Mouse (Mus musculus) urinary bladder, postnatal 36 days (tissue): ENCODE results near the gene Dtx1.

ENCODE experiments used
- DNase-seq, 2 experiments: peaks; one replicate each; pipeline ENCODE4 v3.0.0; 2022; ENCODE audit warnings: low spot score in 2 of 2, mixed read lengths in 1 of 2

The Dtx1 gene

DNA sequence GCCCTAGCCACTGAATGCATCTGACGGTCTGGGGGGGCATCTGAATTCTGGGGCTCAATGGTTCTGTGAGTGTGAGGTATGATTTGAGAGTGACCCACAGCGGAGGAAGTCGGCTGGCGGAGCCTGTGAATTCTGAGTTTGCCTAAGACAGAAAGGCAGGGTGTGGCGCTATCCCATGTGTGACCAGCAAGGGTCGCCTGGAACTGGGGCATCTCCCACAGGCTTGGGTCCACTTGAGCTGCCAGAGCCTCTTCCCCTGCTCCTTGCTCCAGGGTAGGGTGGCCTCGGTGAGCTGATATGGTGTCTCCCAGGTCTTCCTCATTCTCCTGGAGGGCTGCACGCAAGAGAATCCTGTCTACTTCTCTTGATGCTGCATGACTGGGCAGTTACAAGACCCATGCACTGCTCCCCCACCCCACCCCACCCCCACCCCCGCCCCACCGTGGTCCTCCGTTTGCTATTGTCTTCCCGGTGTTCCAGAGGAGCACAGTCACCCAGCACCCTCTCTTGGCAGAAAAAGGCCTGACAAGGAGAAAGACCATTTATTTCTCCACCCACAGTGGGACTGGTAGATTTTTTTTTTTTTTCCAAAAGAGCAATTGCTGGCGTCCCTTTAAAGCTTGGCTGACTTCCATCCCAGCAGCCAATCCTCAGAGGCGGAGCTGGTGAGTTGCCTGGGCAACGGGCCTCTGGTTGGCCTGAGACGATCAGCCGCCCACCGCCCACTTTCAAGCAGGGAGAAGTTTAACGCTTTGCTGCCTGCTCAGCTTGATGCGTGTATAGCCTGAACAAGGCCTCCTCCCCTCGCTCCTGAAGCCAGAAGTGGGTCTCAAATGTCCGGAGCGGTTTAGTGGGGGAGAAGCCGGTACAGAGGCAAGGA is 31.8 kb downstream of the Dtx1 start:
- peak; percentile 29 to 68 for DNase-seq

DNA sequence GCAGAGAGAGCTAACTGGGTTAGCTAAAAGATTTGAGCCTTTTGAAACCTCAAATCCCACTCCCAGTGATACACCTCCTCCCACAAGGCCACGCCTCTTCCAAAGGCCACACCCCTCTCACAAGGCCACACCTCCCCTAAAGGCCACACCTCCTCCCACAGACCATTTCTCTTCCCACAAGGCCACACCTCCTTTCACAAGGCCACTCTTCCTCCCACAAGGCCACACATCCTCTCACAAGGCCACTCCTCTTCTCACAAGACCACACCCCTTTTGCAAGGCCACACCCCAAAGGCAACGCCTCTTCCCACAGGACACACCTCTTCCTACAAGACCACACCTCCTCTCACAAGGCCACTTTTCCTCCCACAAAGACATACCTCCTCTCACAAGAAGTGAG is 34.2 kb downstream of the Dtx1 start:
- no peak for DNase-seq

DNA sequence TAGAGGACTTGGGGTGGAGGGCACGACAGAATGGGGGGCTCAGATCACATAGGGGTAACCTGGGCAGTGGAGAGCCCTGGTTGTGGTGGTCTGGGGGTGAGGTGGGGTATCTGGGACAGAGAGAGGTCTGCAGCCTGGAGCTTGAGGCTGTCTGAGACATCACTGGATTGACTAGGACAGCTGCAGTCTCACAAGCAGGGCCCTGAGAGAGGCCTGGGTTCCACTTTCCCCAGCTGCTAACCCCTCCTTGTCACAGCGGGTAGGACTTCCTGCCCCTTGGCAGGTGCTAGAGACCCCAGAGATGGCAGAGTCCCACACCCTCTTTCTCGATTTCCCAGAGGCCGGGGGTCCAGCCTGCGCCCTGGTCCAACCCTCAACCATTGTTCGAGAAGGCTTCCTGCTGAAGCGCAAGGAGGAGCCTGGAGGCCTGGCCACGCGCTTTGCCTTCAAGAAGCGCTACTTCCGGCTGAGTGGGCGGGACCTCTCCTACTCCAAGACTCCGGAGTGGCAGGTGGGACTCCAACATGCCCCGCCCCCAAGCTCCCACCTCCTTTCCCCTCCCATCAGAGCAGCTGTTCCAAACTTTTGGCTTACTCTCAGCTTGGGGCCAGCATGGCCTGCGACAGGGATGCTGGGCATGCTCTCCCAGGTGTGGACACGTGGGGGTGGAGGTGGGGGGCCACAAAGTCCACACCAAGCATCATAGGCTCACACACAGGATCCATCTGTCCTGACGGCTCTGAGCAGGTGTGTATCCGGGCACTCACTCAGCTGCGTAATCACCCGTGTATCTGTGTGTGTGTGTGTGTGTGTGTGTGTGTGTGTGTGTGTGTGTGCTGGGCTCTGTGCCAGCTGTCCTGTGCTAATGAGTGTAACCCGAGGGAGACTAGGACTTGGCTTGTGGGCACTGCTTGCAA is 37.2 kb downstream of the Dtx1 start:
- no peak for DNase-seq

DNA sequence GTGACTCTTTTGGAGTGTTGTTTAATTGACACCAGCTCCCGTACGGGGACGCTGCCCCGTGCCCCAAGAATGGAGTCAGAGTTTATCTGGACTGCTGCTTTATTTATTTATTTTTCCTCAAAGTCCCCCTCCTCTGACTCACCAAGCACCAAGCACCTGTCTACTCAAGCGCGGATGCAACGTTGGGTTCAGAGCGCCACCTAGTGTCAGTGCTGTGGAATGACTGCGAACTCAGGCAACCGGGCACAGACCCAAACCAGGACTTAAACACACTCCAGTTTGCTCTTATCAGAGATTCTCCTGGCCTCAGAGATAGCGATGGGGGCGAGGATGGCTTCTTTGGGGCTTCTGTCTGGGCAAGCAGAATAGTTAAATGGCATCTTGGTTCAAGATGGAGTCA is 38.1 kb downstream of the Dtx1 start:
- peak; percentile 32 to 47 for DNase-seq

DNA sequence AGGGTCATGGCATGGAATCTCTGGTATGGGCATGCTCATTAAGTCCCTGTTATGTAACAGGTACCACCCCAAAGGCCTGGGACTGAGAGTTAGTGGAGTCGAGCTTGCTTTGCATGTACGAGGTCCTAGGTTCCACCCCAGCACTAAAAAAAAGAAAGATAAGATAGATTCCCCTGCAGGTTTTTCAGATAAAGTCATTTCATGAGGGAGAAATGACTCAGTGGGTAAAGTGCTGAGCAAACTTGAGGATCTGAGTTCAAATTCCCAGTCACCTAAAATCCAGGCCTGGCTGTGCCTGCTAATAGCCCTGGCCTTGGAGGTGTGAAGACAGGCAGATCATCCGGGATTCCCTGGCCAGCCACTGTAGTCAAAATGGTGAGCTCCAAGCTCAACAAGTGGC is 39.9 kb downstream of the Dtx1 start:
- no peak for DNase-seq

DNA sequence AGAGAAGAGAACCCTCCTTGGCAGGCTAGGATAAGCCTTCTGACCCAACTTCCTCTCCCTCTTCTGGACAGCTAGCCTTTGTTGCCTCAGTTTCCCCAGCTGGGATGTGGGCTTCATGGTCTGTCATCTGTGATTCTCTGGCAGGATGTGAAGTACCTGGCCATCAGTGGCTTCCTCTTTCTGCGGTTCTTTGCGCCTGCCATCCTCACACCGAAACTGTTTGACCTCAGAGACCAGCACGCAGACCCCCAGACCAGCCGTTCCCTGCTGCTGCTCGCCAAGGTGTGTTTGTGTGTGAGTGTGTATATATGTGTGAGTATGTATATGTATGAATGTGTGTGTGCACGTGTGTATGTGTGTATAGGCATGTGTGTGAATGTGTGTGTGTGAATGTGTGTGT is 41.6 kb downstream of the Dtx1 start:
- no peak for DNase-seq

DNA sequence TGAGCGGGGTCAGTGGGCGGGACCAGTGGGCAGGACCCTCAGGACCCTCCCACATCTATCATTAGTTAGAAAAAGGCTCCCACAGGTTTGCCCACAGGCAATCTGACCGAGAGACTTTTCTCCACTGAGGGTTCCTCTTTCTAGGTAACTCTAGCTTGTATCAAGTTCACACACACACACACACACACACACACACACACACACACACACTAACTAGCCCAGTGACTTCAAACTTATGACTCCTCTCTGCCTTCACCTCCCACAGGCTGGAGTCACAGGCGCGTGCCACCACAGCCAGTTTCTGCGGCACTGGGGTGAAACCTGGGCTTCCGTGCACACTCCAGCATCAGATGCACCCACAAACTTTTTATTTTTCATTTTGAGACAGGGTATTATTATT is 43.0 kb downstream of the Dtx1 start:
- DNase-seq = no peak

DNA sequence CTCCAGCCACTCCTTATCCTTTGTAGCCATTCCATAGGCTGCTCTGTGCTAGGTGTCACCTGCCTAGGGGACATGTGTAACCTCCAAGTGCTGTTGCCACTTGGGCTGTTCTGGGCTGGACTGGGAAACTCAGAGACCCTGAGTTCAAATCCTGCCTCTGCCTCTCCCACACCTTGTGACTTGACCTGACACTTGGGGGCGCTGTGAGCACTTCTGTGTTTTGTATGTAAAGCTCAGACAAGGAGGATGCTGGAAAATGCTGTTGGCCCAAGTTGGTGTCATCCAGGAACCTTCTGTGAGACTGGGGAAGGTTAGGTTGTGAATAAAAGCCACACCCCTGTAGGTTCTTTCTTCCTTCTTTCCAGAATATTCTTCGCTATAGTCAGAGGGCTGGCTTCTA is 46.8 kb downstream of the Dtx1 start:
- no peak for DNase-seq

DNA sequence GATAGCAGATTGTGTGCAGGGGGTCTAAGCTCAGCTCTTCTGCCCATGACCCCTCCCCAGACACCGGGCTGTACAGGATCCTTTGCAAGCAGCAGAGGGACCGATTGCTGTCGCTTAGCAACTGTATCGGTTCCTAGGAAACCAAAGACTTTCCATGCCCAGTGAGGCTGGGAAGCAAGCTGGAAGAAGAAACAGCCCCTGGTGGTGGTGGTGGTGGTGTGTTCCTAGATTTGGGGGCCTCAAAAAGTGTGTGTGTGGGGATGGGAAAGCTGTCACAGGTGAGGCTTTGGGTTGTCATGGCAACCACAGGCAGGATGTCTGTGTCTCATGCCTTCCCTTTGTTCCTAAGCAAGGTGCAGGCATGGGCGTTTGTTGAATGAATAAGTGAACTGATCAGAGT is 50.9 kb downstream of the Dtx1 start:
- no peak for DNase-seq

DNA sequence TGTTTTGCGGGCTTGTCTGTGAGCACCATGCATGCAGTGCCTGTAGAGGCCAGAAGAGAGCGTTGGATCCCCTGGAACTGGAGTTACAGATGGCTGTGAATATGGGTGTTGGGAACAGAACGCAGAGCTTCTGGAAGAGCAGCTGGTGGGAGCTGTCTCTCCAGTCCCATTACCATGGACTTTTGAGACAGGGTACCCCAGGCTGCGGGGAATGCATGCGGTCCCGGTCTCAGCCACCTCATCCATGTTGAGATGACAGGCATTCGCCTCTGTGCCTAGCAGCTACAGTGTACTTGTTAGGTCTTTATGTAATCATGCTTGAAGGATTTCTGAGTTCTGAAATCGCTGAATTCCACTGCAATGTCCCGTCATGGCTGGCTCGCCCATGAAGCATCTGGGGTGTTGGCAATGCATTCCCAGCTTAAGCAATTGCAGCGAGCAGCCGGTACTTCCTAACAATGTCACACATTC is 55.4 kb downstream of the Dtx1 start:
- no peak for DNase-seq

DNA sequence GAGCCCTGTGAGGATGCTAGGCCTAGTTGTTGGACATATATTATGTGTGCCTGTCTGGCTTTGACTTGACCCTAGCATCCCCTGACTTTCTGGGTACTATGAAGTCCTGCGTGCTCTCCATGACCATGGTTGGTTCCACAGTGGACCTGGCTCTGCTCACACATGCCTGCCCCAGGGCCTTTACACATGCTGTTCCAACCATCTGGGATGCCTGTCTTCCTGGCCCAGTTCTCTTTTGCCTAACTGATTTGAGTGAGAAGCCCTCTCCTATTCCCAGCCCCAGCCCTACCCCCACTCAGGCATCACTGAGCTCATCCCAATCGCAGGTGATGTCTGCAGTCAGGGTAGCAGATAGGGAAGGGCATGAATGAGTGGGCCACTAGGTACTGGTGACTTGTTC is 57.9 kb downstream of the Dtx1 start:
- DNase-seq = no peak

DNA sequence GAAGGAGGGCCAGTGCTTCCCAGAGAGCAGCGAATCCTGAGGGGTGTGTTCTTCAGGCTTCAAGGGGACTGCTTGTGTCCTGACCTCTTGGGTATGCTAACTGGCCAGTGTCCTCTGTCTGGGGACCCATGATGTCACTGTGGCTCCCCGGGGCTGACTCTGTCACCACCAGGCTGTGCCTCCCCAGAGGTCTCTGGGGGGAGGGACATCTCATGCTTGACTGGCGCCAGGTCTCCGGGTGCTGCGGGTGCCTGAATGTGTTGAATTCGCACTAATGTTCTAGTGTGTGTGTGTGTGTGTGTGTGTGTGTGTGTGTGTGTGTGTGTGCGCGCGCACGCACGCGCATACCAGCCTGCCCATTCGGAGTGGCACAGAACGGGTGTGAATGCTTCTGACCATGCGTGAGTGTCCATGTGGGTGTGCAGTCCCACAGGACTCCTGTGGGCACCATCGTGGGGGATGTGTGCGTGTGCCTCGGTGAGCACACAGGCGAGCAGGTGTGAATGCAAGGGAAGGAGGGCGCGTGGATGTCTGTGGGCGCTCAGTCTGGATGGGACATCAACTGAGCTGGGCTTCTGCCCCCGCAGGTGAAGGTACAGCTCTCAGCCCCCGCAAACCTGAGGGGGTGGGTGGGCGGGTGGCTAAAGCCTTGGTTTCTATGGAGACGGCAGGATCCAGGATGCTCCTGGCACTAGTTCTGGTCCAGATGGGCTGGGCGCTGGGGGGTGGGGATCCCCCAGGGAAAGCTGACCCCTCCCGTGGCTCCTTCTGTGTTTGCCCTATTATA is 58.6 kb downstream of the Dtx1 start:
- no peak for DNase-seq

DNA sequence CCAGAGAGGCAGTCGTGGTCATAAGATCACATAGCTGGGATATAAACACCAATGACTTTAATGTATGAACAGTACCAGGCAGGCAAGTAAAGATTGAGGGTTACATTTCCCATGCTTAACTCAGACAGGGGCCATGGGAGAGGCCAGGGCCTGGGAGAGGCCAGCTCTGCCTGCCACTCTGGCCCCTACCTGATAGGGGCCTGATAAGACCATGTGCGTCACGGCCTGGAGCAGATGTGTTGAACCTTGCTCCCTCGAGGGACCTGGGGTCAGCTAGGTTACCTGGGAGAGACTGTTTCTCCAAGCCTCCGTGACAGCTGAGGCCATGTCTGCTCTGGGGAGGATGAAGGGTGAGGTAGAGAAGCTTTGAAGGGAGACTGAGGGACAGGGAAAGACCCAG is 60.5 kb downstream of the Dtx1 start:
- no peak for DNase-seq

DNA sequence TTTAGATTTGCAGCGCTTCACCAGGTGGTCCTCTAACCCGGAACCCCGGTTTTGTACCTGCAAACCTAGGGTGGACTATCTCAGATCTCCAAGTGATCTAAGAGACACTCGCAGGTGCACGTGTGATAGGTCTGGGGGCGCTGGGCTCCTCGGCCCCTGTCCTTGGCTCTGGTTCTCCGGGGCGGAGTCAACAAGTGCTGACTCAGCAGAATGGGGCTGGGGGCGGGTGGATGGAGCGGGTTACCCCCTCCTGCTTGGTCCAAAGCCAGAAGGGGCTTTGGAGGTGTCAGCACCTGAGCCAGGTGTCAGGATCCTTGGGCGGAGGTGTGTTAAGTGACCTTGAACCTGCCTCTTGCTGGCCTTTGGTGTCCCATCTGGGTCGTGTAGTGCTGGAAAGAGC is 61.8 kb downstream of the Dtx1 start:
- DNase-seq = no peak

DNA sequence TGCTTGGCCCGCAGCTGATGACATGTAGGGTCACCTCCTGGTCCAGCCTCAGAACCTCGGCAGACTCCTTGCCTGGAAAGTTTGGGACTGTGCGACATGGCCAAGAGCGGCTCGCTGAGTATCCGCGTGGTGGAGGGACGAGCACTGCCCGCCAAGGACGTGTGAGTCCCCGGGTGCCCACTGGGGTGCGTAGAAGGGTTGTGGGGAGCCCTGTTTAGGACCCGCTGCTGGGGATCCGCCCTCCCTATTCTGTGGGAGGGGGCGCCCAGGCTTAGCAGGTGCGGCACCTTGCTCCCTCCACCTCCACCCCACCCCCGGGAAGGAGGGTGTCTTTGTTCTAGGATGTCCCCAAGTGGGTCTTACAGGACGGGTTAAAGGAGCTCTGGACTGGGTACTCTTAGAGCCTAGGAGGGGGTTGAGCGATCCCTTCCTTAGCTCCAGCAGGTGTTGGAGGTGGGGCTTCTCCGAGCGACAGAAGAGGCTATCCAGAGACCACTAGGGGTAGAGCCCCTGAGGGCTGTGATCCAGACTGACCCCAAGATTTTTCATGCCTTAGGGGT is 62.3 kb downstream of the Dtx1 start:
- DNase-seq = no peak

DNA sequence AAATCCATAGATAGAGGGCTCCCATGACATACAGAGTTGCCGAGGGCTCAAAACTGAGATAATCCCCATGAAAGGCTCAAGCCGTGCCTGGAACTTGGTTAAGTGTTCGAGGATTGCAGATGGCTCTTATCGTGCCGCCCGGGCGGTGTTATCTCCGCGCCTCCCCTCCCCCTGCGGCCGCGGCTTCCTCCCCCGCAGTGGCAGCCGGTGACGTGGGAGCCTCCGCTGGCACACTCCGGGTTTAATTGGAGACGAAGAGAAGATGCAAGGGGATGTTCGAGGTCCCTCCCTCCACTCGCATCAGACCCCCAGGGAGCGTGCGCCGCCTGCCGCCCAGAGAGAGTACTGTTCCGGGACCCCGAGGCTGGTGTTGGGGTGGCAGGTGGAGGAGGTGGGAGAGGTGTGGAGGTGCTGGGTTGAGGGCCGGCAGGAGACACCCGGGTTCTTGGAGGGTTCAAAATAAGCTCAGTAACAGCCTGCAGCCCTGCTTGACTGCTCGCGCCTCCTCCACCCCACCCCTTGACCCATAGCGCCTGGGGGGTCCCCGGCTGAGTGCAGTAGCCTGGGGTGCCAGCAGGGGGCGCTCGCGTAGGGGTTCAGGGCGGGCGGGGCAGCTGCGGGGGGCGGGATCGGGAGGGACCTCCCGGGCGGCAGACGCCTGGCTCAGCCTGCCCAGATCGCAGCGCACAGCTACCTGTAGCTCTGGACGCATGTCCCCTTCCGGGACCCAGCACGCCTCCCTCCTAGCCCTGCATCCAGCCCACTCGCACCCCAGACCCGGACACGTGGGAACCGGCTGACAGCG is 63.0 kb downstream of the Dtx1 start, which contains the start of gene Rasal1:
TSS of gene Rasal1 (plus strand) at position 244 of the 805 bp plus-strand sequence.
- DNase-seq = peak in 1 of 2 experiments; percentile 15

DNA sequence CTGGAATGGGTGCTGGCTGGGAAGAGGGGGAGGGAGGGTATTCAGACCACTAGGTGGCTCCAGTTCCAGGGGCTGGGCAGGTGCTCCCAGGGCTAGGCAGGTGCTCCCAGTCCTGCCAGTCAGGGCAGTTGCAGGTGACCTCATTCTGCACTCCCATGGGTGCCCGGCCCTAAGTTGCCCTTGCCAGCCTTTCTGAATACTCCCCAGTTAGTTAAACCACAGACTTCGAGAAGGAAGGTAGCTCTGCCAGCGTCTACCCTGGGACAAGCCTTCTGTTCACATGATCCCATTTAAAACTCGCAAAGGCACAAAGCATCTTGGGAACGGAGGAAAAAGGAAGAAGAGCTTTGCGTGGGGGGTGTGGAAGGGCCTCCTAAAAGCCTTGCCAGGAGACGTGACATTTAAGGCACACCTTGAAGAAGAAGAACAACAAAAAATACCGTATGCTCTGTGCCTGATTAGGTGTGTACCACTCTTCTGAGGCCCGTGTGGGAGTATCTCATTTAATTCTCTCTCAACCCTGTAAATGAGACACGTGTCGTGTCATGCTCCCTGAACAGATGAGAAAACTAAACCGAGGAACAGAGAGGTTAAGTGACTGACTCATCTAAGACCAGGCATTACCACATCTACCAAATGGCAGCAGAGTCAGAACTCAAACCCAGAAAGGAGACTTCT is 63.8 kb downstream of the Dtx1 start:
- DNase-seq = no peak

DNA sequence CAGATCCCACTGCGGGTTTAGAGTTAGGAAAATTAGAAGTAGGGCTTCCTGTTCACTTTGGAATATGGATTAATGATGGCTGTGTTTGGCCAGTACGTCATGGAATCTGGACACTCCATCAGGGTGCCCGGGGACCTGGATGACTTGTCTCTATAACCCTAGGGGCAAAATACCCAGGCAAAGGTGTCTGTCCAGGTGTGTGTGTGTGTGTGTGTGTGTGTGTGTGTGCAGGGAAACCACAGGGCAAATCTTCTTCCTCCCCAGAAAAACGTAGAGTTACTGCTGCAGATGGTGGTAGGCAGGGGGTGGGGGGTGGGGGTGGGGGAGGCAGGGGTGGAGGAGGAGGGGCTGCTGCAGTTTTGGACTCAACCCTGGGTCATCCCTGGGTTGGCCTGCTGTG is 64.4 kb downstream of the Dtx1 start:
- no peak for DNase-seq

DNA sequence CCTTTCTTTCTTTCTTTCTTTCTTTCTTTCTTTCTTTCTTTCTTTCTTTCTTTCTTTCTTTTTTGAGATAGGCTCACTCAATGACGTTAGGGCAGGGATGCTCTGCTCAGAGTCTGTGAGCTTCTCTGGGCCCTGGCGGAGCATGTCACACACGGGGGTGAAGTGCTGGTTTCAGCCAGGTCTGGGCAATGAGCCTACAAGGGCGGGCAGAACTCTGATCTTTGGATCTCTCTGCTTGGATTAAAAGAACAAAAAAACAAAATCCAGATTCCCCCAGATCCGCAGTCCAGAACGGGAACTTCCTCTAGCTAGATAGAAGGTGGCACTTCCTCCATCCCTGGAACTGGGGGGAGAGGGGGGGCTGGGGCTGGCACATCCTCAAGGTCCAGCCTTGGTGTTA is 65.9 kb downstream of the Dtx1 start:
- DNase-seq = no peak

DNA sequence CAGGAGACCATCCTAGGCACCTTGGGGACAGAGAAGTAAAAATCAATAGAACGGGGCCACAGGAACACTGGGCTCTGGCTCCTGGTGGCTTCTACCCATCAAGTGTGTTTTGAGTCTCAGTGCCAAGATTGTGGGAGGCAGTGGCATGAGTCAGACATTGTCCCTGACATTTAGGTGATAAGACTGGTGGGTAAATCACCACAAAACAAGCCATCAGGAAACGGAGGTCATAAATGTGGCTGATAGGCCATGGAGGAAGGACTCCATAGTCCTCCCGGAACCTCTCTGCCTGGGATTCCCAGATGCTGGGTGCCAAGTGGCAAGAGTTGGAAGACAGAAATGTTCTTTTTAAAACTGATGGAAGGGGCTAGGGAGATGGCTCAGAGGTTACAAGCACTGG is 67.5 kb downstream of the Dtx1 start:
- DNase-seq = no peak
